Mouse (Mus musculus): ENCODE measurements around the gene AL607142.1.

Gene AL607142.1

GRCm38 (mm10) chr4:120064696-120065095 lies at the start of gene AL607142.1:
AL607142.1 (plus strand) TSS chr4:120064996.
- DNase-seq (ENCODE audit: low read depth, low spot score) = no peak

GRCm38 (mm10) chr4:120018426-120018825 lies 46.4 kb upstream of the AL607142.1 start:
- no peak for DNase-seq (ENCODE audit: low read depth, low spot score)

GRCm38 (mm10) chr4:120022392-120022791 lies 42.4 kb upstream of the AL607142.1 start:
- no peak for DNase-seq (ENCODE audit: low read depth, low spot score)

GRCm38 (mm10) chr4:120023221-120023840 lies 41.5 kb upstream of the AL607142.1 start:
- DNase-seq (ENCODE audit: low read depth, low spot score) = no peak

GRCm38 (mm10) chr4:120024071-120024470 lies 40.7 kb upstream of the AL607142.1 start:
- no peak for DNase-seq (ENCODE audit: low read depth, low spot score)

- DNase-seq (ENCODE audit: low read depth, low spot score) = no peak
Observed at GRCm38 (mm10) chr4:120027671-120028070, 37.1 kb upstream of the AL607142.1 start.

- no peak for DNase-seq (ENCODE audit: low read depth, low spot score)
Observed at GRCm38 (mm10) chr4:120029937-120030336, 34.9 kb upstream of the AL607142.1 start.

- DNase-seq (ENCODE audit: low read depth, low spot score) = peak; percentile 85
Observed at GRCm38 (mm10) chr4:120032320-120032983, 32.3 kb upstream of the AL607142.1 start.

- DNase-seq (ENCODE audit: low read depth, low spot score) = no peak
Observed at GRCm38 (mm10) chr4:120032984-120033355, 31.8 kb upstream of the AL607142.1 start.

GRCm38 (mm10) chr4:120036294-120036693 lies 28.5 kb upstream of the AL607142.1 start:
- DNase-seq (ENCODE audit: low read depth, low spot score) = no peak

GRCm38 (mm10) chr4:120037007-120037406 lies 27.8 kb upstream of the AL607142.1 start:
- peak; percentile 58 for DNase-seq (ENCODE audit: low read depth, low spot score)

GRCm38 (mm10) chr4:120041520-120041919 lies 23.3 kb upstream of the AL607142.1 start:
- no peak for DNase-seq (ENCODE audit: low read depth, low spot score)

- no peak for DNase-seq (ENCODE audit: low read depth, low spot score)
Observed at GRCm38 (mm10) chr4:120042480-120042879, 22.3 kb upstream of the AL607142.1 start.

- DNase-seq (ENCODE audit: low read depth, low spot score) = no peak
Observed at GRCm38 (mm10) chr4:120044612-120045011, 20.2 kb upstream of the AL607142.1 start.

GRCm38 (mm10) chr4:120045131-120045537 lies 19.7 kb upstream of the AL607142.1 start:
- no peak for DNase-seq (ENCODE audit: low read depth, low spot score)

GRCm38 (mm10) chr4:120045871-120046270 lies 18.9 kb upstream of the AL607142.1 start:
- no peak for DNase-seq (ENCODE audit: low read depth, low spot score)

GRCm38 (mm10) chr4:120047060-120047459 lies 17.7 kb upstream of the AL607142.1 start:
- no peak for DNase-seq (ENCODE audit: low read depth, low spot score)

GRCm38 (mm10) chr4:120048274-120048673 lies 16.5 kb upstream of the AL607142.1 start:
- DNase-seq (ENCODE audit: low read depth, low spot score) = no peak

GRCm38 (mm10) chr4:120049857-120050256 lies 14.9 kb upstream of the AL607142.1 start:
- no peak for DNase-seq (ENCODE audit: low read depth, low spot score)

- no peak for DNase-seq (ENCODE audit: low read depth, low spot score)
Observed at GRCm38 (mm10) chr4:120052481-120052880, 12.3 kb upstream of the AL607142.1 start.

- peak; percentile 46 for DNase-seq (ENCODE audit: low read depth, low spot score)
Observed at GRCm38 (mm10) chr4:120053026-120054005, 11.5 kb upstream of the AL607142.1 start.

- DNase-seq (ENCODE audit: low read depth, low spot score) = no peak
Observed at GRCm38 (mm10) chr4:120054145-120054544, 10.7 kb upstream of the AL607142.1 start.
